Mouse (Mus musculus): ENCODE measurements at regions not wholly inside any gene's neighbourhood (a gene's known extent, or its start where the extent isn't known, plus 50 kb on each side); places are given as distances from the start of the nearest gene placed in this dataset.

DNA sequence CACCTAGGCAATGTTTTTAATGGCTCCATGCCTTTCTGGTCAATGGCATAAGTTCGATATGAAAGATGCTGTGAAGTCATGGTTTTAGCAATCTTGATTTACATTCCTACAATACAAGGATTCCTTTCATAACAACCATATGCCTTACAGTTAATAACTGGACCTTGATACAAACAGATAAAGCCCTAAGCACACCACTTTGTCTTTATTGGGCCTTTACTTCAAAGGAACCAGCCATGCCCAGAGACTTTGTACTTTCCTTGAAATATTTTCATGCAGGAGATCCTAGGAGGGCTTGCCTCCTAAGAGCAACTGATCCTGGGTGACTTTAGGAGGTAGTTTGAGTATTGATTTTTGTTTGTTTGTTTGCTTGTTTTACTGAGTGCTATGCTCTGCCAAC is 77.1 kb upstream of the Grik1 start:
- TF ChIP-seq POLR2A (IDR thresholded peaks at IDR 0.05; ENCODE audit: extremely low read depth, insufficient read depth, low read length) (no peak), CTCF (IDR thresholded peaks at IDR 0.05; ENCODE audit: low read depth, low read length) (no peak)
